Mouse (Mus musculus): ENCODE measurements around the gene Btn2a2.

- no peak for TF ChIP-seq CTCF (IDR thresholded peaks at IDR 0.05; ENCODE audit: low read depth, low read length)
- TF ChIP-seq EP300 (IDR thresholded peaks at IDR 0.05; ENCODE audit: insufficient read depth, low read depth, low read length): no peak
Measured at GRCm38 (mm10) chr13:23490863-23491262, 2.2 kb upstream of the Btn2a2 start.

Data from ES-Bruce4 (cell line).